Mouse (Mus musculus): ENCODE data around the gene Nit1. TPM values are rescaled to one million over a fixed set of nuclear protein-coding genes. Genes with fewer than 3 reads are reported as not detected.
A peak's percentile ranks its signal among the peaks of the same experiment; 100 is the strongest.

Gene Nit1
- total RNA-seq, 2 experiments from 2014 or later, result 37.7 to 42.8 TPM

DNA sequence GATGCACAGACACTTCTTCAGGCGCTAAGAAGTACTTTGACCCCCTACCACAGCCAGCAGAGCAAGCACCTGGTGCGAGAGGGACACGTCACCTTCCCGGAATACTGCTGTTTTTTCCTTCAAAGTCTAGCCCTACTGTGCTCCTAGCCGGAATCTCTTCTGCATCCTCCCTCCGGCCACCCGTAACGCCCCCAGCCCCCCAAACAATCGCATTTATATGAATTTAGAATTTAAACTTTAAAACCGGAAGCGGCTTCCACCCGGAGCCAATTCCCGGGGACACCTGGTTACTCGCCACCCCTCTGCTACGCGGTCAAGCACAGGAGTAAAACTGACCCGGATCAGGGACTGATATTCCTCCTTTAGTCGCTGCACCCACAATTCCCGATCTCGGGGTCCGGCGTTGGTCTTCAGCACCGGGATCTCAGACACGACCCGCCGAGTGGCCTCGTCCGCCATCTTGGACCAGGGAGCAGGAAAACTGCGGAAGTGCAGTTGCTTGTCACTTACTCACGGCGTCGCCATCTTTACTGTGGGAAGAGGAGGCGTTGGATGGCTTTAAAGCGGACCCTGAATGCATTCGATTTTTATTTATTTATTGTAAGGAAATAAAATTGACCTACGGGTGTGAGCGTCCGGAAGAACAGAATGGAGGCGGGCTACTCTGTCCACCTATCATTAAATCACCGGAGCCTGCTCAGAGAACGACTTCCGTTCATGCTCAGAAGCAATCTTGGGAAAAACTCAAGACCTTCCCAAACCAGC, 51.0 kb downstream of the Nit1 start, which contains the start of gene Ufc1:
Gene Ufc1 (minus strand): TSS at position 727 of the 765 bp plus-strand sequence.
- DNase-seq (ENCODE audit: low spot score in 2 of 2), result peak; percentile 82 to 84

DNA sequence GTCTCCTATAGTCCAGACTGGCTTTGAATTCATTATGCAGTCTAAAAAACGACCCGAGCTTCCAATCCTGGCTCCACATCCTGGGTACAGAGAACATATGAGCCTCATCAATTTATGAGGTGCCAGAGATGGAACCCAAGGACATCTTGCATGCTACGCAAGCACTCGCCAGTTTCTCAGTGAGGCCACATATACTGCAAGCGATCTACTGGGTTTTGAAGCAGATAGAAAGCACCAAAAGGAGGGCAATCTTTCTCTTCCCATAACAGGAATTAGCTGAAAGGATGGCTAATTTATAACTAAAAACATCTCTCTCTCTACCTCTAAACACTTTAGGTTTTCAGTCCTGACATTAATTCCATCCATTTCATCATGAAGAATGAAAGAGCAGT, 51.5 kb downstream of the Nit1 start:
- no peak for DNase-seq (ENCODE audit: low spot score in 2 of 2)

DNA sequence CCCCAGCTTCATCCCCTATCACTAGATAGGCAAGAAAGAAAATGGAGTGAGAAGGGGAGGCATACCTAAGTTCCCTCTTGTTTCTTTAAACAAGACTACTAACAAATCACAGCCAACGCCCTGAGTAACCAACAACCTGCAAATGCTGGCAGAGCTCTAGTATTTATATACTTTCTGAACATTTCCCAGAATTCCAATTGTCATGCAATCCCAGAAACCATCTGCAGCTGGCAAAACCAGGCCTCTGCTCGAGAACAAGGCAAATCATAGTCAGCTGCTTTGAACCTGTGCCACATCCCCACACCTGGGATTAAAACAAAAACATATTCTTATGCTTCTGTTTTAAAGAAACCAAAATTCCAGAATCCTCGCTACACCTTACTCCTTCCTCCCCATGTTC, 52.1 kb downstream of the Nit1 start:
- DNase-seq (ENCODE audit: low spot score in 2 of 2), result no peak

DNA sequence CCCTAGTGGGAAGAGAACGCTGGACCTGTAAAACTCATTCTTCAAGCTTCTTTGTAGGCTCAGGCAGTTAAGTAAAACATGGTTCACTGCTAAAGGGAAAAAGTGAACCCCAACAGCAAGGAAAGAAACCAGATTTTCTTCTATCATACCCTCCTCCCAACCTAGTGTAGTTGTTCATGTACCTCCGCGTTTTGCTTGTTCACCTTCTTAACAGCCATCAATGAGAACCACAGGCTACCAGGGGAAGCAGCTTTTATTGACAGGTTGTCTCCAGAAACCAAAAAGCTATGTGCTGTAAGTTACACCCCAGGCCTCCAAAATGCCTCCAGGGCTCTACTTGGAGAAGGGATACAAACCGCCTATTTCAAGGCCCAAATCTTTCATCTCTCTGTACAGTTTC, 57.1 kb downstream of the Nit1 start:
- DNase-seq (ENCODE audit: low spot score in 2 of 2), result no peak

Other genes starting within 250 kb of the Nit1 start
- gene Cfap126, start 231.7 kb downstream of the Nit1 start, total RNA-seq (2021), result 1 to 10 TPM; 3.1 to 3.3 TPM
- 100 to 1,000 TPM; 223 to 233 TPM for gene Sdhc, start 195.0 kb downstream of the Nit1 start, total RNA-seq (2021)
- not detected for gene Mpz, start 194.9 kb downstream of the Nit1 start, total RNA-seq (2021)
- gene Pcp4l1, start 149.4 kb downstream of the Nit1 start, total RNA-seq (2021), result 10 to 100 TPM; 16.9 to 18.0 TPM
- gene Nr1i3, start 131.7 kb downstream of the Nit1 start, total RNA-seq (2021), result not detected
- 10 to 100 TPM; 65.5 to 66.3 TPM for gene Tomm40l, start 123.1 kb downstream of the Nit1 start, total RNA-seq (2021)
- gene Apoa2, start 120.6 kb downstream of the Nit1 start, total RNA-seq (2021), result 1 to 10 TPM; 2.1 to 4.6 TPM
- 10 to 100 TPM; 15.2 to 16.7 TPM for gene Fcer1g, start 111.3 kb downstream of the Nit1 start, total RNA-seq (2021)
- 1 to 10 TPM; 5.6 to 7.1 TPM for gene Adamts4, start 95.2 kb downstream of the Nit1 start, total RNA-seq (2021)
- gene Ndufs2, start 94.3 kb downstream of the Nit1 start, total RNA-seq (2021), result 100 to 1,000 TPM; 235 to 249 TPM
- gene B4galt3, start 75.3 kb downstream of the Nit1 start, total RNA-seq (2021), result 10 to 100 TPM; 65.4 to 67.1 TPM
- 10 to 100 TPM; 28.8 to 30.0 TPM for gene Ppox, start 64.5 kb downstream of the Nit1 start, total RNA-seq (2021)
- 10 to 100 TPM; 49.0 to 57.3 TPM for gene Usp21, start 57.7 kb downstream of the Nit1 start, total RNA-seq (2021)
- gene Ufc1, start 50.6 kb downstream of the Nit1 start, total RNA-seq (2021), result 100 to 1,000 TPM; 102 to 114 TPM
- gene Dedd, start 16.5 kb downstream of the Nit1 start, total RNA-seq (2021), result 10 to 100 TPM; 30.9 to 33.7 TPM
- 100 to 1,000 TPM; 135 to 165 TPM for gene Pfdn2, start within 50 bp of the Nit1 start, total RNA-seq (2021)
- gene Klhdc9, start 15.2 kb upstream of the Nit1 start, total RNA-seq (2021), result 1 to 10 TPM; 6.3 to 8.6 TPM
- gene Nectin4, start 24.5 kb upstream of the Nit1 start, total RNA-seq (2021), result 1 to 10 TPM; 1.8 to 1.9 TPM
- gene Arhgap30, start 43.3 kb upstream of the Nit1 start, total RNA-seq (2021), result 1 to 10 TPM; 1.9 to 2.1 TPM
- gene Usf1, start 65.7 kb upstream of the Nit1 start, total RNA-seq (2021), result 100 to 1,000 TPM; 114 to 121 TPM
- gene Tstd1, start 73.2 kb upstream of the Nit1 start, total RNA-seq (2021), result 1 to 10 TPM; 2.1 to 3.5 TPM
- gene F11r, start 91.9 kb upstream of the Nit1 start, total RNA-seq (2021), result 1 to 10 TPM; 5.5 to 7.8 TPM
- 1 to 10 TPM; 8.5 to 9.0 TPM for gene Alyref2, start 157.8 kb upstream of the Nit1 start, total RNA-seq (2021)
- gene Itln1, start 189.6 kb upstream of the Nit1 start, total RNA-seq (2021), result not detected
- not detected for gene Cd244a, start 213.5 kb upstream of the Nit1 start, total RNA-seq (2021)